Mouse (Mus musculus) heart, postnatal 0 days (tissue): ENCODE data around the gene Carmil1.

Experiments
- CTCF ChIP-seq: IDR thresholded peaks from 2 replicates; pipeline ENCODE4 v1.5.1; 2016; ENCODE audit warnings: antibody characterized with exemption, control low read depth, low read depth
- EP300 ChIP-seq: IDR thresholded peaks from 2 replicates; pipeline ENCODE4 v1.6.1; 2016; ENCODE audit warnings: antibody characterized with exemption, low read depth

- TF ChIP-seq CTCF (no peak), EP300 (no peak)
Measured at GRCm38 (mm10) chr13:24132866-24133265, 147.7 kb downstream of the Carmil1 start.
